Mouse (Mus musculus) frontal cortex, adult (tissue): ENCODE measurements at regions not wholly inside any gene's neighbourhood (a gene's known extent, or its start where the extent isn't known, plus 50 kb on each side); places are given as distances from the start of the nearest gene placed in this dataset.

Source experiments
- ATAC-seq: cut with Nextera tagmentation; 2 replicates; pipeline ENCODE4 v1.9.2; 2017; ENCODE audit warnings: mild to moderate bottlenecking, moderate library complexity, mixed read lengths; ENCODE audit not compliant: low TSS enrichment

- no peak for ATAC-seq
Measured at GRCm38 (mm10) chr15:51657621-51658020, 2227.1 kb upstream of the Gm7489 start.

- no peak for ATAC-seq
Measured at GRCm38 (mm10) chr15:51668340-51668739, 2216.4 kb upstream of the Gm7489 start.

GRCm38 (mm10) chr15:51671667-51672372 lies 2212.9 kb upstream of the Gm7489 start:
- no peak for ATAC-seq

- no peak for ATAC-seq
Measured at GRCm38 (mm10) chr15:51673483-51673882, 2211.2 kb upstream of the Gm7489 start.

- no peak for ATAC-seq
Measured at GRCm38 (mm10) chr15:51675291-51675690, 2209.4 kb upstream of the Gm7489 start.

- no peak for ATAC-seq
Measured at GRCm38 (mm10) chr15:51676694-51677093, 2208.0 kb upstream of the Gm7489 start.

- ATAC-seq, result no peak
Measured at GRCm38 (mm10) chr15:51677266-51677665, 2207.4 kb upstream of the Gm7489 start.

- no peak for ATAC-seq
Measured at GRCm38 (mm10) chr15:51679186-51679902, 2205.4 kb upstream of the Gm7489 start.

GRCm38 (mm10) chr15:51680494-51680893 lies 2204.2 kb upstream of the Gm7489 start:
- no peak for ATAC-seq

GRCm38 (mm10) chr15:51681191-51681590 lies 2203.5 kb upstream of the Gm7489 start:
- no peak for ATAC-seq

- ATAC-seq, result no peak
Measured at GRCm38 (mm10) chr15:51682331-51682730, 2202.4 kb upstream of the Gm7489 start.

GRCm38 (mm10) chr15:51687007-51687540 lies 2197.6 kb upstream of the Gm7489 start:
- ATAC-seq, result no peak

- ATAC-seq, result no peak
Measured at GRCm38 (mm10) chr15:51689498-51689897, 2195.2 kb upstream of the Gm7489 start.

GRCm38 (mm10) chr15:51692671-51693070 lies 2192.0 kb upstream of the Gm7489 start:
- no peak for ATAC-seq

GRCm38 (mm10) chr15:51696344-51697016 lies 2188.2 kb upstream of the Gm7489 start:
- ATAC-seq, result no peak; the same call in 1 of the 2 replicates

GRCm38 (mm10) chr15:51704198-51704597 lies 2180.5 kb upstream of the Gm7489 start:
- ATAC-seq, result no peak

GRCm38 (mm10) chr15:51709871-51710655 lies 2174.6 kb upstream of the Gm7489 start:
- peak; percentile 69 for ATAC-seq

- ATAC-seq, result no peak
Measured at GRCm38 (mm10) chr15:51720873-51721308, 2163.8 kb upstream of the Gm7489 start.

- ATAC-seq, result no peak
Measured at GRCm38 (mm10) chr15:51721363-51721762, 2163.3 kb upstream of the Gm7489 start.

- ATAC-seq, result no peak
Measured at GRCm38 (mm10) chr15:51724127-51724526, 2160.6 kb upstream of the Gm7489 start.

GRCm38 (mm10) chr15:51725457-51725856 lies 2159.2 kb upstream of the Gm7489 start:
- ATAC-seq, result no peak

GRCm38 (mm10) chr15:51730106-51730505 lies 2154.6 kb upstream of the Gm7489 start:
- ATAC-seq, result no peak
